Mouse (Mus musculus): Measurements from ENCODE around the gene Tbl1xr1. TPM values are rescaled to one million over a fixed set of nuclear protein-coding genes. Genes with fewer than 3 reads are reported as not detected.

Gene Tbl1xr1
- total RNA-seq, 2 experiments from 2014 or later: 70.1 to 109 TPM

- no peak for DNase-seq
Measured at GRCm38 (mm10) chr3:22089825-22090224, 13.4 kb downstream of the Tbl1xr1 start.

- DNase-seq: peak in 1 of 2 experiments; percentile 33
Measured at GRCm38 (mm10) chr3:22090431-22091265, 14.2 kb downstream of the Tbl1xr1 start.

- no peak for DNase-seq
Measured at GRCm38 (mm10) chr3:22091266-22091550, 14.8 kb downstream of the Tbl1xr1 start.

GRCm38 (mm10) chr3:22091681-22092080 is 15.2 kb downstream of the Tbl1xr1 start:
- DNase-seq: no peak

GRCm38 (mm10) chr3:22092784-22093183 is 16.3 kb downstream of the Tbl1xr1 start:
- DNase-seq: no peak

GRCm38 (mm10) chr3:22103986-22104515 is 27.6 kb downstream of the Tbl1xr1 start:
- no peak for DNase-seq

- DNase-seq: peak in 1 of 2 experiments; percentile 17
Measured at GRCm38 (mm10) chr3:22105471-22105870, 29.0 kb downstream of the Tbl1xr1 start.

GRCm38 (mm10) chr3:22108013-22108412 is 31.6 kb downstream of the Tbl1xr1 start:
- DNase-seq: no peak

- DNase-seq: no peak
Measured at GRCm38 (mm10) chr3:22109651-22110050, 33.2 kb downstream of the Tbl1xr1 start.

- DNase-seq: no peak
Measured at GRCm38 (mm10) chr3:22113773-22114172, 37.3 kb downstream of the Tbl1xr1 start.

- DNase-seq: no peak
Measured at GRCm38 (mm10) chr3:22115221-22115620, 38.8 kb downstream of the Tbl1xr1 start.

GRCm38 (mm10) chr3:22115678-22116077 is 39.2 kb downstream of the Tbl1xr1 start:
- no peak for DNase-seq

GRCm38 (mm10) chr3:22116188-22116587 is 39.7 kb downstream of the Tbl1xr1 start:
- no peak for DNase-seq

GRCm38 (mm10) chr3:22121741-22122140 is 45.3 kb downstream of the Tbl1xr1 start:
- DNase-seq: peak; percentile 14 to 35

- no peak for DNase-seq
Measured at GRCm38 (mm10) chr3:22123145-22123544, 46.7 kb downstream of the Tbl1xr1 start.

GRCm38 (mm10) chr3:22126251-22126826 is 49.9 kb downstream of the Tbl1xr1 start:
- no peak for DNase-seq

- DNase-seq: no peak
Measured at GRCm38 (mm10) chr3:22131277-22131676, 54.8 kb downstream of the Tbl1xr1 start.

GRCm38 (mm10) chr3:22133626-22134025 is 57.2 kb downstream of the Tbl1xr1 start:
- no peak for DNase-seq

- DNase-seq: no peak
Measured at GRCm38 (mm10) chr3:22137793-22138579, 61.5 kb downstream of the Tbl1xr1 start.

GRCm38 (mm10) chr3:22138580-22139099 is 62.2 kb downstream of the Tbl1xr1 start:
- no peak for DNase-seq

GRCm38 (mm10) chr3:22140111-22140658 is 63.7 kb downstream of the Tbl1xr1 start:
- DNase-seq: no peak

Measured in adrenal gland, postnatal 36 days (tissue).